ENCODE assay signal across 27 mouse cellular contexts in the genomic region with DNA sequence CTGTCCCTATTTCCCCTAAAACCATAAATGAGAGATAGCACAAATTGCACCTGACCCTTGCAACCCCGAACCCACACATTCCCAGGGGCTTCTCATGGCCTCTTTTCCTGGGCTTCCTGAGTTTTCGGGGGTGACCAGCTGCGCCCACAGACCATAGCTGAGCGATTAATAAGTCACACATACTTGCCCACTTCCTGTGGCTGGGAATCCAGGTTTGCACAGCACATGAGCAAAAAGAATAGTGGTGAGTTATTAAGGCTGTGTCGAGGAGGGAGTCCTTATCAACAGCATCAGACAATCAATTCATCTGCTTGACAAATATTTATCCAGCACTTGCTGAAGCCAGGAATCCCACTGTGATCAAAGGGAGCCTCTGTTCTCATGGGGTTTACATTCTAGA.
A peak's percentile ranks its signal among the peaks of the same experiment; 100 is the strongest.
DNase-seq lines count a peak whose midpoint lies in the region; ATAC-seq and TF ChIP-seq lines count a peak whose summit lies in the region.
"Had no signal": no experiment of that assay in that cellular context is flagged by ENCODE, and none has a peak within 500 bp of the region (broad histone marks: within the 10 kb centered on the region; RNA-seq: fewer than 3 reads in every experiment).

No protein-coding gene starts in this region.

- H3K36me3 ChIP-seq in forebrain, embryonic 11.5 days (ENCODE audit: control insufficient read depth, insufficient read depth, low read length), result no peaks in the 10 kb centered on the region
- no peaks in the 10 kb centered on the region for H3K36me3 ChIP-seq in forebrain, embryonic 15.5 days
- H3K36me3 ChIP-seq in lung, embryonic 14.5 days (ENCODE audit: insufficient read depth), result no peaks in the 10 kb centered on the region
- H3K36me3 ChIP-seq: embryonic facial prominence, embryonic 12.5 days; embryonic facial prominence, embryonic 15.5 days; forebrain, embryonic 12.5 days; heart, embryonic 10.5 days; heart, embryonic 13.5 days had no signal

- no peak overlapping the region for H3K27ac ChIP-seq in forebrain, embryonic 11.5 days (ENCODE audit: low read depth, low read length)
- H3K27ac ChIP-seq in forebrain, embryonic 15.5 days (replicated peaks), result no peak overlapping the region
- H3K27ac ChIP-seq in lung, embryonic 14.5 days (ENCODE audit: low read depth), result peak overlapping the region; percentile 37; the same call in 1 of the 2 replicates
- H3K27ac ChIP-seq: embryonic facial prominence, embryonic 12.5 days; embryonic facial prominence, embryonic 15.5 days; forebrain, embryonic 12.5 days; heart, adult 2 months; heart, embryonic 10.5 days; heart, embryonic 13.5 days; hindbrain, embryonic 14.5 days; hindbrain, postnatal 0 days had no signal

- peak; percentile 33 for DNase-seq in forebrain, embryonic 11.5 days (ENCODE audit: low spot score)
- DNase-seq in lung, embryonic 14.5 days, result peak; percentile 45
- no peak for DNase-seq in lung, postnatal 4 days
- DNase-seq in 3134 (ENCODE audit: extremely low read depth, insufficient read length, low spot score), result peak; percentile 36
- peak; percentile 64 for DNase-seq in Muller cell, postnatal 12 days (ENCODE audit: inconsistent ontology term)
- DNase-seq in cerebellum, postnatal 4 days (ENCODE audit: low spot score in 2 of 2), result no peak
- DNase-seq in testis, postnatal 14 days (ENCODE audit: low spot score), result no peak
- DNase-seq: adrenal gland, postnatal 10 days; adrenal gland, postnatal 36 days; cerebellum, adult 18-20 months; cerebellum, adult 9-10 months; cerebellum, postnatal 14 days; gastrocnemius, postnatal 10 days; gastrocnemius, postnatal 36 days; heart, adult 2 months; heart, postnatal 14 days; heart, postnatal 4 days had no signal

- no peak overlapping the region for H3K4me3 ChIP-seq in forebrain, embryonic 11.5 days (ENCODE audit: low read depth, low read length)
- no peak overlapping the region for H3K4me3 ChIP-seq in forebrain, embryonic 15.5 days
- H3K4me3 ChIP-seq in lung, embryonic 14.5 days (ENCODE audit: low read depth, low read length), result no peak overlapping the region
- H3K4me3 ChIP-seq: embryonic facial prominence, embryonic 12.5 days; embryonic facial prominence, embryonic 15.5 days; forebrain, embryonic 12.5 days; heart, adult 2 months; heart, embryonic 10.5 days; heart, embryonic 13.5 days had no signal

- no peak for TF ChIP-seq CTCF in lung, embryonic 14.5 days (IDR thresholded peaks at IDR 0.05; ENCODE audit: low read depth)

- no peaks in the 10 kb centered on the region for H3K9me3 ChIP-seq in forebrain, embryonic 11.5 days (ENCODE audit: control insufficient read depth, low read length)
- H3K9me3 ChIP-seq in forebrain, embryonic 15.5 days, result no peaks in the 10 kb centered on the region
- H3K9me3 ChIP-seq in lung, embryonic 14.5 days (ENCODE audit: low read depth, low read length), result no peaks in the 10 kb centered on the region
- H3K9me3 ChIP-seq: embryonic facial prominence, embryonic 12.5 days; embryonic facial prominence, embryonic 15.5 days; forebrain, embryonic 12.5 days; heart, embryonic 10.5 days; heart, embryonic 13.5 days had no signal

- H3K9ac ChIP-seq in forebrain, embryonic 11.5 days (ENCODE audit: low read length), result no peak overlapping the region
- no peak overlapping the region for H3K9ac ChIP-seq in forebrain, embryonic 15.5 days (replicated peaks)
- H3K9ac ChIP-seq in lung, embryonic 14.5 days, result no peak overlapping the region
- H3K9ac ChIP-seq: embryonic facial prominence, embryonic 12.5 days; embryonic facial prominence, embryonic 15.5 days; forebrain, embryonic 12.5 days; heart, embryonic 13.5 days; hindbrain, embryonic 14.5 days had no signal

- H3K4me2 ChIP-seq in forebrain, embryonic 11.5 days (ENCODE audit: low read depth, low read length, severe bottlenecking), result no peak overlapping the region
- H3K4me2 ChIP-seq in forebrain, embryonic 15.5 days (replicated peaks), result no peak overlapping the region
- no peak overlapping the region for H3K4me2 ChIP-seq in lung, embryonic 14.5 days
- H3K4me2 ChIP-seq: embryonic facial prominence, embryonic 12.5 days; embryonic facial prominence, embryonic 15.5 days; forebrain, embryonic 12.5 days; heart, embryonic 13.5 days; hindbrain, embryonic 14.5 days had no signal

- WGBS in forebrain, embryonic 11.5 days, result 71% methylated on average over 5 of the region's 5 CpGs
- WGBS in forebrain, embryonic 15.5 days, result 74% methylated on average over 5 of the region's 5 CpGs
- WGBS in lung, embryonic 14.5 days, result 31% methylated on average over 5 of the region's 5 CpGs

- peaks cover 4% of the 10 kb centered on the region; the same call in 1 of the 2 replicates for H3K4me1 ChIP-seq in forebrain, embryonic 11.5 days (replicated peaks; ENCODE audit: control insufficient read depth, insufficient read depth, low read length)
- H3K4me1 ChIP-seq in forebrain, embryonic 15.5 days, result peaks cover 6% of the 10 kb centered on the region
- no peaks in the 10 kb centered on the region for H3K4me1 ChIP-seq in lung, embryonic 14.5 days (ENCODE audit: insufficient read depth)

- ATAC-seq in forebrain, embryonic 11.5 days (replicated peaks; ENCODE audit: low FRiP score), result no peak
- ATAC-seq in forebrain, embryonic 15.5 days (replicated peaks), result no peak
- peak; percentile 52; the same call in 1 of the 2 replicates for ATAC-seq in lung, embryonic 14.5 days (ENCODE audit: insufficient read depth)
- ATAC-seq: forebrain, embryonic 16.5 days; hindbrain, postnatal 0 days; Patski had no signal

- H3K27me3 ChIP-seq in forebrain, embryonic 11.5 days (ENCODE audit: control insufficient read depth, insufficient read depth, low read length), result no peaks in the 10 kb centered on the region
- H3K27me3 ChIP-seq in forebrain, embryonic 15.5 days, result 0 out of 2 replicates have a peak, but pooled peaks cover 3% of the 10 kb centered on the region
- H3K27me3 ChIP-seq in lung, embryonic 14.5 days (ENCODE audit: insufficient read depth, low read length), result no peaks in the 10 kb centered on the region
- H3K27me3 ChIP-seq: Patski had no signal

Comparison
In these comparisons a context has a peak if more than half of its experiments do, and no peak if none do; other contexts are left out.
1. DNase-seq: peak in forebrain, embryonic 11.5 days (single experiment), lung, embryonic 14.5 days (single experiment), 3134 (single experiment) and Muller cell, postnatal 12 days (single experiment); none in lung, postnatal 4 days (0 of 2), cerebellum, postnatal 4 days (0 of 2) and testis, postnatal 14 days (single experiment).